Mouse (Mus musculus) CH12.LX (cell line): Measurements from ENCODE around the gene Neurod2. TPM values are rescaled to one million over a fixed set of nuclear protein-coding genes. Genes with fewer than 3 reads are reported as not detected.
A peak's percentile ranks its signal among the peaks of the same experiment; 100 is the strongest.

Experiments
- DNase-seq: peaks from one replicate; pipeline ENCODE4 v3.0.0-alpha.2; 2013; ENCODE audit errors: extremely low read depth
- H3K27ac ChIP-seq: 2 replicates; pipeline ENCODE4 v1.5.1; 2012; ENCODE audit warnings: low read depth, mild to moderate bottlenecking, control low read depth, moderate library complexity; ENCODE audit not compliant: insufficient read depth
- H3K27me3 ChIP-seq: replicated peaks from 2 replicates; pipeline ENCODE3; 2012; ENCODE audit warnings: inconsistent platforms
- H3K36me3 ChIP-seq, 2 experiments: replicated peaks in 1 of 2; 2 replicates each; pipeline versions ENCODE3 to v1.6.1; 2012; ENCODE audit warnings: inconsistent platforms in 1 of 2, low read length in 1 of 2, mild to moderate bottlenecking in 1 of 2, mixed read lengths in 1 of 2, moderate library complexity in 1 of 2; ENCODE audit not compliant: control insufficient read depth in 1 of 2, insufficient read depth in 1 of 2
- H3K4me1 ChIP-seq, 2 experiments: 2 replicates each; pipeline ENCODE4 v1.6.1; 2012; ENCODE audit warnings: inconsistent platforms in 1 of 2, moderate library complexity in 1 of 2; ENCODE audit not compliant: insufficient read depth in 2 of 2, control insufficient read depth in 1 of 2
- H3K4me2 ChIP-seq: 2 replicates; pipeline ENCODE4 v1.6.1; 2012; ENCODE audit warnings: low read depth, mild to moderate bottlenecking, control low read depth; ENCODE audit not compliant: poor library complexity, insufficient read depth, severe bottlenecking
- H3K4me3 ChIP-seq, 3 experiments: fragments of 150-350 bp in 1 of 3; sonication (generic) in 1 of 3; replicated peaks in 1 of 3; 2 replicates each; pipeline versions ENCODE3 to v1.5.1; 2011 to 2012; ENCODE audit warnings: low read depth in 2 of 3, low read length in 2 of 3, mild to moderate bottlenecking in 2 of 3, moderate library complexity in 2 of 3, control low read depth in 1 of 3, improper control_type of control experiment in 1 of 3, inconsistent platforms in 1 of 3, mixed read lengths in 1 of 3; ENCODE audit not compliant: poor library complexity in 1 of 3
- H3K79me2 ChIP-seq: replicated peaks from 2 replicates; pipeline ENCODE4 v1.6.1; 2012; ENCODE audit warnings: mild to moderate bottlenecking, moderate library complexity; ENCODE audit not compliant: control insufficient read depth, poor library complexity, insufficient read depth, severe bottlenecking; ENCODE audit errors: extremely low read depth
- H3K9ac ChIP-seq: 2 replicates; pipeline ENCODE4 v1.6.1; 2012; ENCODE audit warnings: low read depth, mild to moderate bottlenecking, control low read depth, moderate library complexity; ENCODE audit not compliant: insufficient read depth
- H3K9me3 ChIP-seq: replicated peaks from 2 replicates; pipeline ENCODE3; 2012; ENCODE audit warnings: low read length, inconsistent platforms, mixed read lengths
- BHLHE40 ChIP-seq: IDR thresholded peaks from 2 replicates; pipeline ENCODE4 v1.6.1; 2011; ENCODE audit warnings: mild to moderate bottlenecking, low read depth, low read length, improper control_type of control experiment
- E2F4 ChIP-seq: IDR thresholded peaks from 2 replicates; pipeline ENCODE4 v1.6.1; 2011; ENCODE audit warnings: low read depth, low read length, improper control_type of control experiment; ENCODE audit not compliant: insufficient replicate concordance
- ELF1 ChIP-seq: IDR thresholded peaks from 2 replicates; pipeline ENCODE4 v1.6.1; 2014; ENCODE audit warnings: low read depth, mild to moderate bottlenecking, inconsistent platforms, low read length, improper control_type of control experiment
- EP300 ChIP-seq: IDR thresholded peaks from 2 replicates; pipeline ENCODE4 v1.6.1; 2011; ENCODE audit warnings: low read length, improper control_type of control experiment
- ETS1 ChIP-seq: conservative IDR thresholded peaks from 2 replicates; pipeline ENCODE4 v1.6.1; 2012; ENCODE audit warnings: low read depth, mild to moderate bottlenecking, inconsistent platforms, low read length, improper control_type of control experiment, moderate library complexity
- GABPA ChIP-seq: IDR thresholded peaks from 2 replicates; pipeline ENCODE4 v1.6.1; 2012; ENCODE audit warnings: low read depth, low read length, improper control_type of control experiment, inconsistent platforms; ENCODE audit not compliant: insufficient replicate concordance
- HCFC1 ChIP-seq: IDR thresholded peaks from 2 replicates; pipeline ENCODE4 v1.6.1; 2012; ENCODE audit warnings: low read depth, mild to moderate bottlenecking, inconsistent platforms, low read length, improper control_type of control experiment
- KAT2A ChIP-seq: IDR thresholded peaks from 2 replicates; pipeline ENCODE4 v1.6.1; 2012; ENCODE audit warnings: low read length, improper control_type of control experiment, inconsistent platforms; ENCODE audit not compliant: insufficient replicate concordance
- MAFK ChIP-seq: IDR thresholded peaks from 2 replicates; pipeline ENCODE4 v1.6.1; 2011; ENCODE audit warnings: low read length, improper control_type of control experiment; ENCODE audit not compliant: insufficient replicate concordance
- MYC ChIP-seq: IDR thresholded peaks from 2 replicates; pipeline ENCODE4 v1.6.1; 2011; ENCODE audit warnings: low read depth, mild to moderate bottlenecking, improper control_type of control experiment, low read length
- NELFE ChIP-seq: IDR thresholded peaks from 2 replicates; pipeline ENCODE4 v1.6.1; 2011; ENCODE audit warnings: low read depth, low read length, improper control_type of control experiment
- NRF1 ChIP-seq: IDR thresholded peaks from 2 replicates; pipeline ENCODE4 v1.6.1; 2014; ENCODE audit warnings: low read depth, mild to moderate bottlenecking, inconsistent platforms, low read length, improper control_type of control experiment, moderate library complexity
- POLR2A ChIP-seq: IDR thresholded peaks from 2 replicates; pipeline ENCODE4 v1.6.1; 2011; ENCODE audit warnings: low read depth, mild to moderate bottlenecking, improper control_type of control experiment, low read length
- POLR2AphosphoS2 ChIP-seq: IDR thresholded peaks from 2 replicates; pipeline ENCODE4 v1.6.1; 2011; ENCODE audit warnings: low read depth, low read length, improper control_type of control experiment
- RCOR1 ChIP-seq: conservative IDR thresholded peaks from 2 replicates; pipeline ENCODE4 v1.6.1; 2012; ENCODE audit warnings: low read depth, mild to moderate bottlenecking, inconsistent platforms, low read length, improper control_type of control experiment
- SIN3A ChIP-seq: IDR thresholded peaks from 2 replicates; pipeline ENCODE4 v1.6.1; 2012; ENCODE audit warnings: low read length, improper control_type of control experiment, inconsistent platforms
- SMC3 ChIP-seq: IDR thresholded peaks from 2 replicates; pipeline ENCODE4 v1.6.1; 2011; ENCODE audit warnings: low read depth, low read length, improper control_type of control experiment
- TBP ChIP-seq: conservative IDR thresholded peaks from 2 replicates; pipeline ENCODE4 v1.6.1; 2011; ENCODE audit warnings: low read depth, low read length, improper control_type of control experiment
- USF1 ChIP-seq: IDR thresholded peaks from 2 replicates; pipeline ENCODE4 v1.6.1; 2014; ENCODE audit warnings: low read depth, mild to moderate bottlenecking, inconsistent platforms, low read length, improper control_type of control experiment
- ZC3H11A ChIP-seq: IDR thresholded peaks from 2 replicates; pipeline ENCODE4 v1.6.1; 2012; ENCODE audit warnings: low read depth, mild to moderate bottlenecking, inconsistent platforms, low read length, improper control_type of control experiment
- ZKSCAN1 ChIP-seq: IDR thresholded peaks from 2 replicates; pipeline ENCODE4 v1.6.1; 2012; ENCODE audit warnings: low read depth, inconsistent platforms, low read length, improper control_type of control experiment, borderline replicate concordance
- dilution Hi-C: fragments of 300-500 bp; cut with MboI; formaldehyde crosslinking; loops from 2 replicates; pipeline ENCODE4 v1.14.3; 2020; ENCODE audit warnings: low sequenced_read_pairs; ENCODE audit not compliant: extremely low pct_unique_long_range_greater_than_20kb, extremely low pct_ligation_motif_present
- in situ Hi-C: fragments of 300-500 bp; cut with MboI; formaldehyde crosslinking; loops from 3 replicates; pipeline ENCODE4 v1.14.3; 2019; ENCODE audit warnings: low sequenced_read_pairs, low pct_ligation_motif_present, low pct_unique_long_range_greater_than_20kb, mixed read lengths
- polyA plus RNA-seq: library from polyadenylated mRNA; unstranded; fragments of >175 nt; gene quantifications from 2 replicates; pipeline ENCODE4 v1.2.1, GENCODE M21; 2012; ENCODE audit warnings: low read depth; ENCODE audit not compliant: insufficient read length
- total RNA-seq, 2 experiments: library from RNA; depleted of rRNA; stranded (reverse); fragments of 300-350 nt in 1 of 2; fragments of >200 nt in 1 of 2; gene quantifications; 2 replicates each; pipeline ENCODE4 v1.2.3; 2012 to 2014

Neurod2 gene
- total and polyA plus RNA-seq, 3 experiments = not detected

DNA sequence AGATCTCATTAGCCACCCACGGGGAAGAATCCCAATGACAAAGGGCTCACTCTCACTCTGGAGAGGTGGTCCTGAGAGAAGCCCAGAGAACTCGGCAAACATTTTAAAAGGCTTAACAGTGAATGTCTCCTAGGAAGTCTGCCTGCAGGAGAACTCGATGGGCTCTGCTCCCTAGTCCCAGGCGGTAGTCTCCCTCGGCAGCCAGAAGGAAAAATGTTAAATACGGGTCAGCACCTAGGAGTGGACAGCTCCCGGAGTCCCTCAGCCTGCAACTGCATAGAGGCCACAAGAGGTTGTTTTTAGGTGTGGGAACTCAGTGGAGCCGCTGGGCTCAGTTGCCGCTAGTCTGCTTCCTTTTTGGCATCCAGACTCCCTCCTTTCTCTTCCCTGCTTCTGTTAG is 5.5 kb downstream of the Neurod2 start:
- no peaks in the 10 kb centered on the region for H3K79me2 ChIP-seq
- H3K4me1 ChIP-seq = peaks cover 0 to 3% of the 10 kb centered on the region in 2 experiments; a peak in 1 of 4 replicates
- in situ Hi-C loops = no loop called here
- peak; percentile 19 for DNase-seq
- no peak overlapping the region for H3K9ac ChIP-seq
- dilution Hi-C loops = no loop called here
- no peaks in the 10 kb centered on the region for H3K36me3 ChIP-seq
- H3K9me3 ChIP-seq = peaks cover 19% of the 10 kb centered on the region
- no peak overlapping the region for H3K4me2 ChIP-seq
- TF ChIP-seq EP300 (no peak), SIN3A (peak; percentile 37; the same call in 1 of the 2 replicates)
- TF ChIP-seq, all 38 proteins: peak for 1
- Histone ChIP-seq H3K4me3 (no peak overlapping the region), H3K27me3 (peaks cover 87% of the 10 kb centered on the region), H3K27ac (no peak overlapping the region)

DNA sequence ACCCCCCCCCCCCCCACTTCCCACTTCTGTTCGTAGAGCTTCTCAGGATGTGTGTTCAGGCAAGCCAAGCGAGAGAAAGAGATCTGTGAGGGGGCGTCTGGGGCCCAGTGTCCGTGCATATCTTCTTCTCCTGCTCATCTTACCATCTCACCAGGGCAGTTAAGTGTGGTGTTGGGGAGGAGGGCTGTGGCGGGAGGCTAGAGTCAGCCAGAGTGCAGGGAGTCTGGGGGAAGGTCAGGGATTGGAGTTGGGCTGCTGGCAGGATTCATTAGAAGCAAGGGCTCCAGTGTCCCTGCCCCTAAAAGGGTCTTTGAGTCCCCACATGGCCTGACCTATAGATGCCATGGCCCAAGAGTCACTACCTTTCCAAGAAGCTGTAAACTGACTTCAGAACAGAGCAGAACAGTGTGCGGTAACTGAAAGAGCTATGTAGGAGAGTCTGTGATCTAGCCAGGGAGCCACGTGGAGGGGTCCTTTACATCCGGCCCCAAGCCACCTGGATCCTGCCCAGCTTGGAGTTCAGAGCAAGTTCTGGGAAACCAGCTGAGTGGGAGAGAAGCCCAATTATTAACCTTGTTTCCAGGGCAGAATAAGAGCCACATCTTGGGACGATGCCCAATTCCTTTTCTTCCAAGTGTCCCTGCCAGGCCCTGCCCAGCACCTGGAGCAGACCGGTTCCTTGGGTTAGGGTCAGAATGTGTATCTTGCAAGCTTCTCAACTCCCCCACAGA is 6.1 kb downstream of the Neurod2 start:
- no peaks in the 10 kb centered on the region for H3K79me2 ChIP-seq
- H3K9me3 ChIP-seq = peaks cover 14% of the 10 kb centered on the region
- no peak overlapping the region for H3K9ac ChIP-seq
- no peak overlapping the region for H3K4me2 ChIP-seq
- no peaks in the 10 kb centered on the region for H3K36me3 ChIP-seq
- in situ Hi-C loops (no loop called here), dilution Hi-C loops (no loop called here)
- no peak for DNase-seq
- peaks cover 91% of the 10 kb centered on the region for H3K27me3 ChIP-seq
- TF ChIP-seq ETS1 = no peak
- no peak for TF ChIP-seq TBP
- no peak for TF ChIP-seq NELFE
- no peak for TF ChIP-seq KAT2A
- TF ChIP-seq POLR2A = no peak
- no peak for TF ChIP-seq ZC3H11A
- TF ChIP-seq ZKSCAN1 = no peak
- TF ChIP-seq NRF1 = no peak
- no peak for TF ChIP-seq GABPA
- TF ChIP-seq POLR2AphosphoS2 = no peak
- no peak for TF ChIP-seq USF1
- no peak for TF ChIP-seq SMC3
- no peak for TF ChIP-seq E2F4
- no peak for TF ChIP-seq BHLHE40
- no peak for TF ChIP-seq RCOR1
- TF ChIP-seq MAFK = no peak
- TF ChIP-seq ELF1 = no peak
- TF ChIP-seq MYC = no peak
- no peak for TF ChIP-seq HCFC1
- no peak overlapping the region for H3K4me3 ChIP-seq
- peaks cover 0 to 3% of the 10 kb centered on the region in 2 experiments; a peak in 1 of 4 replicates for H3K4me1 ChIP-seq
- no peak overlapping the region for H3K27ac ChIP-seq
